Mouse (Mus musculus) cerebellum, adult 2 months (tissue): ENCODE data around the gene Habp2.

ENCODE experiments used
- CTCF ChIP-seq: fragments of 200-500 bp; IDR thresholded peaks from 2 replicates; pipeline ENCODE4 v1.5.1; 2011; ENCODE audit warnings: low read depth, mild to moderate bottlenecking, control low read depth, low read length, moderate library complexity, borderline replicate concordance; ENCODE audit not compliant: insufficient read depth
- POLR2A ChIP-seq: fragments of 200-500 bp; IDR thresholded peaks from 2 replicates; pipeline ENCODE4 v1.6.1; 2011; ENCODE audit warnings: low read length, control low read depth, borderline replicate concordance; ENCODE audit not compliant: insufficient read depth

GRCm38 (mm10) chr19:56366168-56366567 is 79.2 kb downstream of the Habp2 start:
- TF ChIP-seq POLR2A, result no peak
- TF ChIP-seq CTCF, result no peak
